Mouse (Mus musculus) CD8-positive naive resting alpha-beta T cell, adult 2 months (primary cell): ENCODE data around the gene Dhrs11.
A peak's percentile ranks its signal among the peaks of the same experiment; 100 is the strongest.
"Not testable (repeated sequence)": the region's sequence is repeated elsewhere in the genome, so short reads cannot be mapped to it uniquely, and the experiment has no call there.

Experiments used
- DNase-seq, 2 experiments: peaks; one replicate each; pipeline ENCODE4 v3.0.0; 2022; ENCODE audit warnings: low read depth in 2 of 2, low spot score in 2 of 2

The Dhrs11 gene

DNA sequence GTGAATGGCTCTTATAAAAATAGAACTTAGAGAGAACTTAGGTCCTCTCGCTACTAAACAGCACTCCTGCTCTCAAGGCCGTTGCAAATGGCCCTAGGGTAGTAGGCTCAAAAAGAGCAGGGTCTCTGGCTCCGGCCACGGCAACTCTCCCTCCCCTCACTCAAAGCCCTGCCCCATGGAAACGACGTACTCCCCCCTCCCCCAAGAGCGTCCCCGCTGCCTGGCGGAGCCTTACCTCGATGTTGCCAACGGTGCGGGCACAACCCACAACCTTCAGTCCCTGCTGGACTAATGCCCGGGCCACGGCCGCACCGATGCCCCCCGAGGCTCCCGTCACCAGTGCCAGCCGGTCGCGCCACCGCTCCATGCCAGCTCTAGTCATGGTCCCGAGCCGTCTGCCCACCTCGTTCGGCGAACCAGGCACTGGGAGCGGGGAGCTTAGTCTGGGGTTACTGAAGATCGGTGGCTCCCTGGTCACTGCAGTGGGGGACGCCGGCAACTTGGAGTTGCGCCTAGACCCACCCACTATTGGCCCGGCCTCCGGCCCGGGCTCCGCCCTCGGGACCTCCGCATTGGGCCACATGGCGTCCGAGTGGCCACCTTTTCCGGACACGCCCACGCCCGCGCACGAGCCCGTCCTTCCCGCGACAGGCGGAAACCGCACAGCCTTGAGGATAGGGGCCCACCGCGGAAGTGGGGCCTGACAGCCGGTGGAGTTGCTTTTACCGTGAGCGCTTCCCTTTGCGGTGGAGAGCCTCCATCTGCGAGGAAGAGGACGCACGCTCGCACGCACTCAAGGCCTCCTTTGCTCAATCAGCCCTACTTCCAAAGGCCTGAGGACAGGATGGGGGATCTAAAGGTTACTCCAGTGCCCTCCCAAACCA lies at the start of gene Dhrs11:
Gene Dhrs11 (minus strand): TSS at position 479 of the 884 bp plus-strand sequence.
- DNase-seq, result peak; percentile 64 to 70

DNA sequence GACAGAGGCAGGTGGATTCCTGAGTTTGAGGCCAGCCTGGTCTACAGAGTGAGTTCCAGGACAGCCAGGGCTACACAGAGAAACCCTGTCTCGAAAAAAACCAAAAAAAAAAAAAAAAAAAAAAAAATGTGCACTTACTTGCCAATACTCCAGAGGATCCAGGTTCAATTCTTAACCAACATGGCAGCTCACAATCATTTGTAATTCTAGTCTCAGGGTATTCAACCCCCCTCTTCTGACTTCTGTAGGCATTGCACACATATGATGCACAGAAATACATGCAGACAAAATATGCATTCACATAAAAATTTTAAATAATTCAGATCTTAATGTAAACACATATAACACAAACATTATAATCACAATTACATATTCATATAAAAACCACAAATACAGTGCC lies 47.2 kb upstream of the Dhrs11 start:
- not testable (repeated sequence) for DNase-seq

DNA sequence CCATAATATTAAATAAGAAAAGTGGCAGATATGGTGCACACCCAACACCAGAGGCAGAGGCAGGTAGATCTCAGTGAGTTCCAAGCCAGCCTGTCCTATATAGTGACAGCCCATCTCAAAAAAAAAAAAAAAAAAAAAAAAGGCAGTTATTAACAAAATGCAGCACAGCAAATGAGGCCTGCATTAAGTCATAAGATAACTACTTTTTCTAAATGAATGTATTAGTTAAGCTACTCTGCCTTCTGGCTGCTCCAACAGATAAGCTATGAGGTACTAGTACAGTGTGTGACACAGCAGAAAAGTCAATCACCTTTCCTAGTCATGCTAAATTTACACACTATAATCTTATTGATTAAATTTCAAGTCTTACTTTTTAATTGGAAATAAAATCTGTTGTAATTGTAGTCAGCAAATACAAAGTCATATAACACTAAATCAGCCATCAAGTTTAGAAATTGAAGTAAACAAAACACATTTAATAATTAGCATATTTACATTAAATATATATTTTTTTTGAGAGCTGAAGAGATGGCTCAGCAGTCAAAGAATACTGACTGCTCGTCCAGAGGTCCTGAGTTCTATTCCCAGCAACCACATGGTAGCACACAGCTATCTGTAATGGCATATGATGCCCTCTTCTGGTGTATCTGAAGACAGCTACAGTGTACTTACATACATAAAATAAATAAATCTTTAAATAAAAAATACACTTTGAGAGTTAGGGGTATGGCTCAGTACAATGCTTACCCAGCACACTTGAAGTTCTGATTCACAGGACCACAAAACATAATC lies 44.4 kb upstream of the Dhrs11 start:
- no peak for DNase-seq

DNA sequence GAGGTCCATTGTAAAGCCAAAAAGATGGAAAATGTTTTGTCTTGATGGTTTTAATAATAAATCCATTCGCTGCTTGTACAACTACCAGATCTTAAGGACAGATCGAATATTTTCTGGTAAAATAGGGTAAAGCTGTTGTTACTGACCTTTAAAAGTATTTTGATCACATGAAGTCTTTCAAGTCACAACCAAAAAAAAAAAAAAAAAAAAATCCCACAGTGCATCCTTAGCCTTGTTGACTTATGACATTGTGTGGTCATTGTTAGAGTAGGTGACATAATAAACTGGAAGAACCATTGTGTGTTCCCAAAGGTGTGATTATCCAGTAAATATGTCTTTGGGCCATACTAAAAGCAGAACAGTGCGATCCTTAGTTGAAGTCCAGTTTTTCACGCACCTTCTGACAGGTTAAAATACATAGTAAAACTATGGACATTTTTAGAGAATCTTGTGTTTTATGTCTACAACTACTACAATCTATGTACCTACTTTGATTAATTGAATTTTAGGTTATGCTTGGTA lies 42.8 kb upstream of the Dhrs11 start:
- DNase-seq, result no peak

DNA sequence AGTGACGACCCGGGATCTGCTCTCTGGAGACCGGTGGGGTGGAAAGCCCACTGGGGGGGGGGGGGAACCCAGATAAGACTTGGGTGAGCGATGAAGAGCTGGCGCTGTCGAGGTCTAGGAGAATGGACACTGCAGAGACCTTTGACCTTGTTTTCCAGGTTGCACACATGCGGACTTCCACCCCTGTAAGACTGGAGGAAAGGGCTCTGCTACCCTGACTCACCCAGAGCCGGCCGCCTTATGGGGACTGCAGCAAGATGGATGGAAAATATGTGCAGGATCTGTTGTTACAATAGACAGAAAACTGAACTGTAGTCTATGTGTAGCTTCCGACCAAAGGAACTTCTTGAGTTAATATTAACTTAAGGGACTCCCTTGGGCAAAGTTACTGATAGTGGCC lies 42.3 kb upstream of the Dhrs11 start:
- DNase-seq, result no peak

DNA sequence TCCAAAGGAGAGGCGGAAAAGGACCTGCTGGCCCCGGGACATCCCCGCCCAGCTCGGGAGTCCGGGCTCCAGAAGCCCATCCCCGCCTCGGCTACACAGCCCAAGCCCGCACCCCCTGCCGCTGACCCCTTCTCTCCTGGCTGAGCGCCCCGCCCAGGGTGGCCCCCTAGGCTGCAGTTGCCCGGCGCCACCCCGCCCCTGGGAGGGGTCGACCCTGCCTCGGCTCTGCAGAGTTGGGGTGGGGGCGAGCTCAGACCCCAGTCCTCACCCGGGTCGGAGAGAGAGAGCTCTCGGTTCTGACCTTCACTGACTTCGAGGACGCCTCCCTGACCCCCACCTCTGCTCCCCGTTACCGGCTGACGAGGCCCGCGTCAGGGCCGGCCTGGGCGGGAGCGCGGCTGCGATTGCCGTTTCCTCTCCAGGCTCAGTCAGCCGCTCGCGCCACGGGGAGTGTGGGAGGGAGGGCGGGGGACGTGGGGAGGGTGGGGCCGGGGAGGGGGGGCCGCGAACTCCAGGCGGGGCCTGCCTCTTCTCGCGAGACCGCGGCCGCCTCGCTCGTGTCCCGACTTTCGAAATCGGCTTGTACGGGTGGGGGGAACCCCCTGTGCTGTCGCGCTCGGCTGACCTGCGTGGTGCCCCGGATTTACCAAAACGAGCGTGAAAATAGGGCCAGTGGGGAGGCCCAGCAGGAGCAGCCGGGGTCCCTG lies 41.7 kb upstream of the Dhrs11 start, which contains the start of gene Ggnbp2:
Gene Ggnbp2 (minus strand): TSS at position 481 of the 707 bp plus-strand sequence.
- DNase-seq, result peak; percentile 88 to 90

DNA sequence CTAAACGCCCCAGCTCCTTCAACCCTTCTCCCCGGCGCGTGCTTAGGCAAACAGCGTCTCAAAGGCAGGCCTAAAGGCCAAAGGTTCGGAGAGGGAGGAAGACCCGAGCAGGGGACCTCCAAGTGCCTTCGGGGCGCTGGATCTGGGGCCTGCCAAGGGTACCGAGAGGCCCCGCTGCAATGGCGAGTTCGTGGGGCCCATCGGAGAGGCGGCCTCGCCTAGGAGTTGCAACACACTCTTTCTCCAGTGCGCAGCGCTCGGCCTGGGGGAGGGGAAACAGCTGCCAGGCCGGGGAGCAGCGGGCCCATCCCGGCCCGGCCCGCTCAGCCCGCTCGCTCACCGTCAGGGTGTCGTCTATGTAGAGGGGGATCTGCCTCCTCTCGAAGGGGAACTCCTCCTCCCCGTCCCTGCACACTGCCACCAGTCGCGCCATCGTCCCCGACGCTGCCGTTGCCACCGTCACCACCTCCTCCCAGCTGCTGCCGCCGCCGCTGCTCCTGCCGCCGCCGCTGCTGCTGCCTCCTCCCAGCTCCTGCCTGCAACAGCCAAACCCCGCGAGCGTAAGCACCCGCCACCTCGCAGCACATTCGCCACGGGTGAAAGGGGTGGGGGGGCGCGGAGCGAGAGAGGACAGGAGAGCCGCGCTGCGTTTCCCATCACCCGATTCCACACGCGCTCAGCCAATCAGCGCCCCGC lies 40.9 kb upstream of the Dhrs11 start:
- DNase-seq, result peak; percentile 92

DNA sequence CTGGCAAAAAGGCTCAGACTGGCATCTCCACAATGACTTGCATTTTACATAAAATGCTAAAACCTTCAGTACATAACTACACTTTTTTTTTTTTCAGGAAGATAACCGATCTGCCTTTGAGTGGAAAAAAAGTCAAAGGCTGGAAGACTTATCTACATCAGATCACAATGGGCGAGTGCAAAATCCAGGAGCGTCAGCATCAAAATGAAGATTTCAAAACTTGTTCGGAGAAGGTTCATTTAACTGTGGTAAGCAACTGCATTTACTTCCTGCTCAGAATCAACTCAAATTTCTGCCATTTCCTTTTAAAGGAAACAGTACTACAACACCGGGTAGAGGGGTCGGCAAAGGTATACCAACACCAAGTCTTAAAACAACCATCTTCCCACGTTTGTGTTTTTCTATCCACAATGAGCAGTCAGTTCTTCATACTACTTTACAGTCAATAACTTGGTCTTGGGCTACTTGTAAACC lies 40.0 kb upstream of the Dhrs11 start:
- peak in 1 of 2 experiments; percentile 23 for DNase-seq

DNA sequence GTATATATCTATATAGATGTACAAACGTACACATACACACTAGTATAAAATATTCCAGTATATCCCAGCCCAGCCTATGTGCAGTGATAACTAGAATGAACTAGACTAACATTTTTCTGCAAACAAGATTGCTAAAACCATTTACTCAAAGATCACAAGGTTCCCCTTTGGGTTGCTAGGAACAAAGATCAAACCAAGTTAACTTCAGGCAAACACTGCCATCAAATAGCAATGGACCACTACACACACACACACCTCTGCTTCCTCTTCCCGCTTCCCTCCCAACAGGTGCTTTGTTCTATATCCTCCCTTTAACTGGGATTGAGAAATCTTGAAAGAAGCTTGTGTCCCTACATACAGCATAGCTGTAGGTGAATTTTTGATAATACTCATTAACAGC lies 38.8 kb upstream of the Dhrs11 start:
- DNase-seq, result no peak

DNA sequence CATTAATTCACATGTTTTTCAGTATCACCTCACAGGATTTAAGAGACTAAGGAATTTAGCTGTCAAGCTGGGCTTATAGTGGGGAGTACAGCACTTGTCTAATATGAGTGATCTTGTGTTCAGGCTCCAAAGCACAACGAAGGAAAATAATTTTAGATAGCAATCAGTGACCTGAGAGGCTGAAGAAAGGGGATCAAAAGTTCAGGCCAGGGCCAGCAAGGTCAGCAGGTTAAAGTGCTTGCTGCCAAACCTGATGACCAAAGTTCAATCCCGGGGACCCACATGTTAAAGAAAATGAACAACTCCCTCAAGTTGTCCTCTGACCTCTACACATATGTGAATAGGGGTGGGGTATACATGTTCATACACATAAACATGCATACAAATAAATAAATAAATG lies 36.5 kb upstream of the Dhrs11 start:
- no peak for DNase-seq

DNA sequence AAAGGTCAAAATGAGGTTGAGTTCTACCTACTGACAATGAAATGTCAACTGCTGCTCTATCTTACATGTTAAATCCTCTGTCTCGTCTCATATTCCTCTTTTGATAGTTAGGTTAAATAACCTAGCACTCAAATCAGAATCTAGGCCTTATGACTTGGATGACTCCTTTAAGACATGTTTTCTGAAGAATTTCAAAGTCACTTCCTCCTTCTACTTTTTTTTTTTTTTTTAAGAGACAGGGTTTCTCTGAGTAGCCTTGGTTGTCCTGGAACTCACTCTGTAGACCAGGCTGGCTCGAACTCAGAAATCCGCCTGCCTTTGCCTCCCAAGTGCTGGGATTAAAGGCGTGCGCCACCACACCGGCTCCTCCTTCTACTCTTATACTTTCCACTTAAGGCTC lies 26.5 kb upstream of the Dhrs11 start:
- no peak for DNase-seq

DNA sequence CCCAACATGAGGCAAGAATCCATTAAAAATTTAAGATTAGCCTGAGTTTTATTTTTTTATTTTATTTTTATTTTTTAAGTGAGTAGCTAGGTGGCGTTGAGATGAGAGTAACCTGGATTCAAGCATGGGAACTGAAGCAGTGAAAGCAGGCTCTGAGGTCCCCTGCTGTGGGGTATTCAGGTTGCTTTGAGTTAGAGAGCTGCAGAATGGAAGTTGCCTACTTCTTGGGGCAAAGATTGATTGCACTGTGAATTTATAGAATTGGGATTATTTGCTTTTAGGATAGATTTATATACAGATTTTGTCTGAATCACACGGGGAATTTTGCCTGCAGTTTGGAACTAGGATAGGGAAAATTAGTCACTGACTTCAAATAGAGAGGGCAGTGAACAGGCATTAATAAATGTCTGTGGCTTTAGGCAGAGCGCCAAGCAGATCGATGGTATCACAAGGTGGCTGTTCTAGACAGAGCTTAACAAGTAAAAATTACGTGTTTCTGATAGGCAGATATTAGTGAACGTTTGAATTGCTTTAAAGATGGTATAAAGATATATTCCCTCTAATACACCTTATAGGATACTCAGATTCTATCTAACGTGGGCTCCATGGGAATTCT lies 18.8 kb upstream of the Dhrs11 start:
- DNase-seq, result no peak

DNA sequence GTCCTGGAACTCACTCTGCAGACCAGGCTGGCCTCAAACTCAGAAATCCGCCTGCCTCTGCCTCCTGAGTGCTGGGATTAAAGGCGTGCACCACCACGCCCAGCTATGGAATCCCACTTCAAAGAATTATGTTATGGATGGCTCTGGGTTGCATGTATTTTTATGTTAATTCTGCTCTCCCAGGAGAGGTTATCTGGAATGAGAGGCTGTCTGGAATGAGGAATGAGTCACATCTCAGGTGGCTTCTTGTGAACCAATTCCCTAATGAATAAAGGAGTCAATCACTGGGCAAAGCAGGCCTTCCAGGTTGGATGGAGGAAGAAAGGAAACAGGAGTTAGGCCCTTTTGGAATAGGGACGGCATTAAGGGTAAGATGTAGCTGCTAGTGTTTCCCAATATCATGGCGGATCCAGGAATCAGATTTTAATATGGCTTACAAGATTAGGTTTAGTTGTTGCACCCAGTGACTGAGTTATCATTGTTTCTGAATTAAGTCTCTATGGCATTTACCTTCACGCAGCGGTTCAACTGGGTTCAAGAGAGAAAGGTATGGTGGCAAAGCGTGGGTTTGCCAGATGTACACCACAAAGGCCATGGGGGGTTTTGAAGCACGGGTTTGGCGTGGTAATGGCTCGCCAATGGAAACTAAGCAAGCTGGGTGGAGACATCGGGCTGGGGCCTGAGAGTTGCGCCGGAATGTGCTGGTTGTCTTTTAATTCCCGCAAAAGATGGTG lies 18.1 kb upstream of the Dhrs11 start:
- no peak for DNase-seq

DNA sequence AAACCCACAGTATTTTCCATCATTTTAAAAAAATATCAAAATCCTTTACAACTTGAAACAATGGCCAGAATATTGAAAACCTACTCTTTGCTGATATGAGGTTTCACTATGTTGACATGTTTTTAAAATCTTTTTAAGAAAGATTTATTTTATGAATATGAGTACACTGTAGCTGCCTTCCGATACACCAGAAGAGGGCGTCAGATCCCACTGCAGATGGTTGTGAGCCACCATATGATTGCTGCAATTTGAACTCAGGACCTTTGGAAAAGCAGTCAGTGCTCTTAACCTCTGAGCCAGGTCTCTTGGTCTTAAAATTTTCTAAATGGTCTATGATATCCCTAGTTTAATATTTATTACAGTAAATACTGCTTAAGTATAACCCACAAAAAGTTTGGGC lies 10.5 kb upstream of the Dhrs11 start:
- no peak for DNase-seq

DNA sequence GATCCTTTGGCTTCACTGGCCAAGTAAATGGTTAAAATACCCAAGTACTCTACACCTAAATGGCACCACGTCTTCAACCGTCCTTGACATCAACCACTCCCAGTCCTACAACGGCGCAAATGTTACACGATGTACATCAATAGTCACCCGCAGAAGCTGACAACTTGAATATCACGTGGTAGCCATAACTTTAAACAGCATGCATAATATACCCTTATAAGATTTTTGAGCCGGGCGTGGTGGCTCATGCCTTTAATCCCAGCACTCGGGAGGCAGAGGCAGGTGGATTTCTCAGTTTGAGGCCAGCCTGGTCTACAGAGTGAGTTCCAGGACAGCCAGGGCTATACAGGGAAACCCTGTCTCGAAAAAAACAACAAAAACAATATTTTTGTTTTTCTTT lies 701 bp upstream of the Dhrs11 start:
- DNase-seq, result not testable (repeated sequence)

DNA sequence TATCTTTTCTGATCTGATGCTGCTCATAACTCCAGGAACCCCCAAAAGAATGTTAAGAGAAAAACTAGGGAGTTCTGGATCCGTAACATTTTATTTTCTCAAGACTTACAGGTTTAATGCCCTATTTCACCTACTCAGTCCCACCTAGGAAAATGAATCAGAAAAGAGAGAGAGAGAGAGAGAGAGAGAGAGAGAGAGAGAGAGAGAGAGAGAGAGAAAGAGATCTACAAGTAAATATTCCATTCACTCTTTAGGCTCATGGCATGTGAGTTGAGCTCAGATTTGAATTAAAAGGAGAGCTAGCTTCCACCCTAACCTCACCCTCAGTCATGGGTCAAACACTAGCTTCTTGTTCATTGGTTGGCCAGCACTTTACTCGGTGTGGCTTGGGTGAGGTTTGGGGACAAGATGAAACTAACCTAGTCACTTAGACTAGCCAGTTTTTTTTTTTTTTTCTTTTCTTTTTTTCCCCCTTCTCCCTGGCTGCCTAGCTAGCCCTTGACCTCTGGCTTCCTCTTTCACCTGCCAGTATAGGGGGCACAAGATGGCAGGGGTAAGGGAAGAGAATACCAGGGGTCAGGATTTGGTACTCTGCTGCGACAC lies 792 bp downstream of the Dhrs11 start:
- no peak for DNase-seq

DNA sequence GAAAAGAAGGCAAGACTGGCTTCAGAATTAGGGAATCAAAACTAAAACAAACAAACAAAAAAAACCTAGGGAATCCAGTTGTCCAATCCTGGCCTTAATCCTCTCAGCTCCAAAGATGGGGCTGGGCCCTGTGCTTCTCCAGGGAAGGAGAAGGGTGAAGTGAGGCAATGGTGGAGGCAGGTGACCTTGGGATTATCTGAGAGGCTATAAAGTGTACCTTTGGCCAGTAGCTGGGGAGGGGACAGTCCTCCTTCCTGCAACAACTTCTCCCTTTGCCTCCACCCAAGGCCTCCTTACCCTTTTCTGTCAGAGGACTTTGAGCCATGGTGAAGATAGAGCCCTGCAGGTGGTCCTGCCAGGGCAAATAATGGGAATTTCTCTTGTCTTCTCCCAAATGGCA lies 1.3 kb downstream of the Dhrs11 start:
- no peak for DNase-seq

DNA sequence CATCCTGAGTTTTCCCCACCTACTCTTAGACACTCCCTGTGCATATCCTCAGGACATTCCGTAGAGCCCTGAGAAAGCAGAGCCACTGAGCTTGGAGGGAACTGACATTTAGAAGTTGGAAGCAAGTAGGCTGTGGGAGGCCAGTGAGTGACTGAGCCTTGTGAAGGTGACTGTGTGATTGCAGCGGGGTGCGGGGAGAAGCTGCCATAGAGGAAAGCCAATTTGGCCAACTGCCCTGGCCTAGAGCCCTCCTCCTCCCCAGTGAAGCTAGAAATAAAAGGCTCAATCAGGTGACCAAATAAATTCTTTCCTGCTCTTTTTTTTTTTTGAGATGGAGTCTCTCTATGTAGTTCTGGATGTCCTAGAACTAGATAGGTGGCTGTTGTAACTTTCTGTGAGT lies 2.6 kb downstream of the Dhrs11 start:
- no peak for DNase-seq

DNA sequence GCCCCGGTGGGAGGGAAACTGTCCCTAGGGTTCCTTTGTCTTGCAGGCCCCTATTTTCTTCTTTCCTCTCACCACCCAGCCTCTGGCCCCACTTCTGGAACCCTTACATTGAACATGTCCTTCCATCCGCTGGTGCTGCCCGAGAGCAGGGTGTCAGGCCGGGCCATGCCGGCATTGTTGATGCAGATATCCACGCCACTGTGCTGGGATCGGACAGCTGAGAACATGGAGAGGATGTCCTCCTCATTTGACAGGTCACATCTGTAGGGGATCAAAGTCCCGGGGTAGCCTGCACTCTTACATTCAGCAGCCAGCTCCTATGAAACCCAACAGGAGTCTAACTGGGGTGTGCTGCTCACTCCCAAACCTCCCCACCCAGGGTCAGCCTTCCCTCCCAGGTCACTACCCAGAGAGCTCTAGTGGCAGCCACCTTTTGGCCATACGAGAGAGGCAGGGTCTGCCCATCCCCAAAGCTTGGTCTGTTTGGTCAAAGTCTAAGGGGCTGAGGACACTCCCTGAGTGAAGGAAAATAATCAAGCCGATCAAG lies 3.5 kb downstream of the Dhrs11 start:
- DNase-seq, result no peak
